Mouse (Mus musculus): Measurements from ENCODE around the gene Etfbkmt. TPM values are rescaled to one million over a fixed set of nuclear protein-coding genes. Genes with fewer than 3 reads are reported as not detected.
A peak's percentile ranks its signal among the peaks of the same experiment; 100 is the strongest.

Gene Etfbkmt
- polyA plus RNA-seq, 1 experiment: 16.1 TPM

DNA sequence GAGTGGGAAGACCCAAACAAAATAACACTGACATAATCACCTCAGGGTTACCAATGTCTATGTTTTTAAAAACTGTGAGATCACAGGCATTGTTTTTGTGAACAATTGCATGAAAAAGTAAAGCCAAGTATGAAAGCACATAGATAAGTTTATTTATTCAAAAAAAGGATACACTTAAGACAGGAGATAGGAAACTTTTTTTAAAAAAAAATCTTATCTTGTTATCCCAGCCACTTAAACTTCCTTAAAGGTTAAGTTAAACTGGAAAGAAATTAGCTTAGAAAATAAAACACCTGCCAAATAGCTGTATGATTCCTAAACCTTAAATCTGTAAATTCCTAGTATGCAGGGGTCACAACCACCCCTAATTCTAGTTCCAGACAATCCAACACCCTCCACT lies 40.7 kb upstream of the Etfbkmt start:
- no peak overlapping the region for H3K4me3 ChIP-seq (ENCODE audit: insufficient read depth, low read depth, low read length)
- H3K27me3 ChIP-seq (replicated peaks; ENCODE audit: control insufficient read depth, insufficient read depth, low read length): no peaks in the 10 kb centered on the region
- no peak for TF ChIP-seq POLR2A (IDR thresholded peaks at IDR 0.05; ENCODE audit: low read depth, low read length)
- no peak for TF ChIP-seq CTCF (conservative IDR thresholded peaks at IDR 0.05; ENCODE audit: insufficient read depth, insufficient read length, low read depth, low read length)

DNA sequence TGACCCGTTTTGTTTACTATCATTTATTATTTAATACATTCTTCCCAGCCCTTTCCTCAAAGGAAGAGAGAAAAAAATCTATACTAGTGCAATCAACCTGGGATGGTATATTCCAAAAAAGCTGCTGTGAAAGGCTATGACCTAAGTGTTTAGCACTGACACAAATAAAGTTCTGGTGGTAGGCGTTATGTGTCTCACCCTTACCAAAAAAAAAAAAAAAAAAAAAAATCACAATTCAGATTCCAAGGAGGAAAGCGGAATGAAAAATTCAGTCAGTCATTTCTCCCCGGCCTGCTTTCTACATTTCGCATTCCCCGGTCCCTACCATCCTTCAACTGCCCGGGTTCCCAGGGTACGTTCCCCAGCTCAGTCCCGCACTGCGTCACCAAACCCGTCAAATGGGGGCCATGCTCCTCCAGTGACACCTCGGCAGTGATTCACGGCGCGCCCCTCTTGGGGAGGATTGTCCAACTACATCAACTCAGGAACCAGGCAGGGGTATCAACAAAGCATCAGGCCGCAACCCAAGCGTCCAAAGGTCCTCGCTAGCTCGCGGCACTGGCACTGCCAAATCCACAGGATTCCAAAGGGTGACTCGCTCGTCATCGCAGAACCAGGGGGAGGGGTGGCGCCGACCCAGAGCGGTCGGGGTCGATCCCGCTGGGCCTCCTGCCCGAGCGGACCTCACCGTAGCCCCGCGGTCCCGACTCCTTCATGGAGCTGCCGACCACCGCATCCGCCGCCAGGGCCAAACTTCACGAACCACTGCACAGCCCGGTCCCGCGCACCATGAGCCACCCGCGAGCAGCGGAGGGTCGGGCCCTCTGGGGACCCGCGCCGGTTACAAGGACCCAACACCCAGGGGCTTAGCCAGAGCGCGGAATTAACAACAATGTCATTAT lies 39.2 kb upstream of the Etfbkmt start:
- peak overlapping the region; percentile 70 for H3K4me3 ChIP-seq (ENCODE audit: insufficient read depth, low read depth, low read length)
- WGBS: 2% methylated on average over 52 of the region's 52 CpGs
- peak overlapping the region; percentile 67 for H3K27ac ChIP-seq (ENCODE audit: insufficient read depth, low read depth, low read length)
- no peaks in the 10 kb centered on the region for H3K27me3 ChIP-seq (replicated peaks; ENCODE audit: control insufficient read depth, insufficient read depth, low read length)
- TF ChIP-seq POLR2A (IDR thresholded peaks at IDR 0.05; ENCODE audit: low read depth, low read length): no peak
- TF ChIP-seq CTCF (conservative IDR thresholded peaks at IDR 0.05; ENCODE audit: insufficient read depth, insufficient read length, low read depth, low read length): no peak
- DNase-seq: peak; percentile 92
- H3K4me1 ChIP-seq (ENCODE audit: control insufficient read depth, insufficient read depth, low read length): 0 out of 2 replicates have a peak, but pooled peaks cover under 1% of the 10 kb centered on the region
- H3K36me3 ChIP-seq (ENCODE audit: control insufficient read depth, insufficient read depth, low read length): no peaks in the 10 kb centered on the region

More for the DNA sequence above, 40.7 kb upstream of the Etfbkmt start:
- Histone ChIP-seq H3K27ac (ENCODE audit: insufficient read depth, low read depth, low read length) (no peak overlapping the region), H3K36me3 (ENCODE audit: control insufficient read depth, insufficient read depth, low read length) (no peaks in the 10 kb centered on the region), H3K4me1 (ENCODE audit: control insufficient read depth, insufficient read depth, low read length) (peaks cover 3% of the 10 kb centered on the region; the same call in 1 of the 2 replicates)
- DNase-seq: no peak

DNA sequence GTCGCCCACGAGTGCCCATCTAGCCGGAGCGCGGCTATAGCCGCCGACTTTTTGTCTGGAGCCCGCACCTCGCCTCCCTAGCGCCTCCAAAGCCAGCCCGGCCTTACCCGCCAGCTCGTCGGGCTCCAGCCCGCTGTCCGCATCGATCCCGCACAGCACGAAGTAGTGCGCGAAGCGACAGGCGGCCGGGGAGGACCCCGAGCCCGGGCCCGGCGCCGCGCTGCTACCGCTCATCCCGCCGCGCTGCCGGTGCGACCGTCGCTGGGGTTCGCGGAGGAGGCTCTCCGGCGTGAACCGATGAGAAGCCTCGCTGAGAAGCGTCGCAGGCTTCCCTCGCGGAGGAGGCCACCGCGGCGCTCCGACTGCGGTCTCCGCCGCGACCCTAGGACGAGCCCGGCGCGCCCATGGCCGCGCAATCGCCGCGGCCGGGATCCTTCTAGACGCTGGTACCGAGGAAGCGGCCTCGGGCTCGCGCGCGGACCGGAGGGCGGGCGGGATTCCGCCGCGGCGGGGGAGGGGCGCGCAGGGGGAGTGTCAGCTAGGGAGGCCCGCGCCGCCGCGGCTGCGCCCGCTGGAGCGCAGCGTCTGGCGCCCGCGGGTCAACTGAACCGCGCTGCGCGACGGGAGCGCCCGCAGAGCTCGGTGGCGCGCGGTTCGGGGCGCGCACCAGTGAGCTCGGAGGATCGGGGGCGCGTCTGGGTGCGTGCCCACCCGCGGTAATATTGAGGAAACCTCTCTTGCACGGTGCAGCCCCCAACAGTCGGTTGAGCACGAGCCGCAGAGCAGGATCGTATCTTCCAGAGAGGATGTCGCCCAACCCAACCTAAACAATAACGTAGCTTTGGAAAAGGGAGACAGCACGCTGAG lies 38.3 kb upstream of the Etfbkmt start, which contains the start of gene Dennd5b:
TSS of gene Dennd5b (minus strand) at position 605 of the 867 bp plus-strand sequence.
- WGBS: under 1% methylated on average over 124 of the region's 124 CpGs
- no peaks in the 10 kb centered on the region for H3K27me3 ChIP-seq (replicated peaks; ENCODE audit: control insufficient read depth, insufficient read depth, low read length)
- TF ChIP-seq CTCF (conservative IDR thresholded peaks at IDR 0.05; ENCODE audit: insufficient read depth, insufficient read length, low read depth, low read length) (no peak), POLR2A (IDR thresholded peaks at IDR 0.05; ENCODE audit: low read depth, low read length) (no peak)
- peak; percentile 91 for DNase-seq
- no peaks in the 10 kb centered on the region for H3K4me1 ChIP-seq (ENCODE audit: control insufficient read depth, insufficient read depth, low read length)
- no peaks in the 10 kb centered on the region for H3K36me3 ChIP-seq (ENCODE audit: control insufficient read depth, insufficient read depth, low read length)
- H3K4me3 ChIP-seq (ENCODE audit: insufficient read depth, low read depth, low read length): peak within 1 kb of the TSS; percentile 70
- H3K27ac ChIP-seq (ENCODE audit: insufficient read depth, low read depth, low read length): peak within 1 kb of the TSS; percentile 67

- no peaks in the 10 kb centered on the region for H3K4me1 ChIP-seq (ENCODE audit: control insufficient read depth, insufficient read depth, low read length)
- peak overlapping the region; percentile 64 for H3K27ac ChIP-seq (ENCODE audit: insufficient read depth, low read depth, low read length)
- H3K4me3 ChIP-seq (ENCODE audit: insufficient read depth, low read depth, low read length): peak overlapping the region; percentile 70
- TF ChIP-seq POLR2A (IDR thresholded peaks at IDR 0.05; ENCODE audit: low read depth, low read length): no peak
- no peak for TF ChIP-seq CTCF (conservative IDR thresholded peaks at IDR 0.05; ENCODE audit: insufficient read depth, insufficient read length, low read depth, low read length)
- H3K36me3 ChIP-seq (ENCODE audit: control insufficient read depth, insufficient read depth, low read length): no peaks in the 10 kb centered on the region
- no peak for DNase-seq
- WGBS: 19% methylated on average over 7 of the region's 7 CpGs
- no peaks in the 10 kb centered on the region for H3K27me3 ChIP-seq (replicated peaks; ENCODE audit: control insufficient read depth, insufficient read depth, low read length)
Measured at GRCm38 (mm10) chr6:149101943-149102243, 37.8 kb upstream of the Etfbkmt start.

- Histone ChIP-seq H3K4me3 (ENCODE audit: insufficient read depth, low read depth, low read length) (no peak overlapping the region), H3K36me3 (ENCODE audit: control insufficient read depth, insufficient read depth, low read length) (no peaks in the 10 kb centered on the region), H3K27ac (ENCODE audit: insufficient read depth, low read depth, low read length) (no peak overlapping the region), H3K27me3 (replicated peaks; ENCODE audit: control insufficient read depth, insufficient read depth, low read length) (no peaks in the 10 kb centered on the region), H3K4me1 (ENCODE audit: control insufficient read depth, insufficient read depth, low read length) (no peaks in the 10 kb centered on the region)
- TF ChIP-seq POLR2A (IDR thresholded peaks at IDR 0.05; ENCODE audit: low read depth, low read length): no peak
- no peak for TF ChIP-seq CTCF (conservative IDR thresholded peaks at IDR 0.05; ENCODE audit: insufficient read depth, insufficient read length, low read depth, low read length)
- no peak for DNase-seq
- WGBS: 92% methylated on average over 1 of the region's 1 CpGs
Measured at GRCm38 (mm10) chr6:149103451-149103850, 36.2 kb upstream of the Etfbkmt start.

DNA sequence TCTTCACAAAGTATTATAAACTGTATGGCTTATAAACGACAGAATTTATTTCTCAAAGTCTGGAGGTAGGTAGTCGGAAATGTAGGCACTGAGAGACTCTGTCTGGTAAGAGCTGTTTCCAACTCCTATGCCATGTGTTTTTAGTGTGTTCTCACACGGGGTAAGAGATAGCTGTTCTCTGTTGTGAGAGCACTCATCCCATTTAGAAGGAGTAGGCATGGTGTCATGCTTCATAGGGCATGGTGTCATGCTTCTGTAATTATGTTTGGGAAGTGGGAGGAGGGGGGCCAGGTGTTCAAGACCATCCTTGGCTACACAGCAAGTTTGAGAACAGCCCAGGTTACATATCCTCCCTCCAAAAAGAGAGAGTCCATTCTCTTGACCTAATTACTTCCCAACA lies 32.0 kb upstream of the Etfbkmt start:
- H3K36me3 ChIP-seq (ENCODE audit: control insufficient read depth, insufficient read depth, low read length): no peaks in the 10 kb centered on the region
- no peak overlapping the region for H3K4me3 ChIP-seq (ENCODE audit: insufficient read depth, low read depth, low read length)
- DNase-seq: no peak
- TF ChIP-seq POLR2A (IDR thresholded peaks at IDR 0.05; ENCODE audit: low read depth, low read length): no peak
- no peak for TF ChIP-seq CTCF (conservative IDR thresholded peaks at IDR 0.05; ENCODE audit: insufficient read depth, insufficient read length, low read depth, low read length)
- no peak overlapping the region for H3K27ac ChIP-seq (ENCODE audit: insufficient read depth, low read depth, low read length)
- H3K27me3 ChIP-seq (replicated peaks; ENCODE audit: control insufficient read depth, insufficient read depth, low read length): no peaks in the 10 kb centered on the region
- 64% methylated on average over 3 of the region's 3 CpGs for WGBS
- H3K4me1 ChIP-seq (ENCODE audit: control insufficient read depth, insufficient read depth, low read length): no peaks in the 10 kb centered on the region

GRCm38 (mm10) chr6:149108909-149109308 lies 30.7 kb upstream of the Etfbkmt start:
- no peak for DNase-seq
- H3K4me3 ChIP-seq (ENCODE audit: insufficient read depth, low read depth, low read length): no peak overlapping the region
- H3K36me3 ChIP-seq (ENCODE audit: control insufficient read depth, insufficient read depth, low read length): no peaks in the 10 kb centered on the region
- H3K27ac ChIP-seq (ENCODE audit: insufficient read depth, low read depth, low read length): no peak overlapping the region
- H3K27me3 ChIP-seq (replicated peaks; ENCODE audit: control insufficient read depth, insufficient read depth, low read length): no peaks in the 10 kb centered on the region
- H3K4me1 ChIP-seq (ENCODE audit: control insufficient read depth, insufficient read depth, low read length): no peaks in the 10 kb centered on the region
- 88% methylated on average over 2 of the region's 2 CpGs for WGBS
- TF ChIP-seq CTCF (conservative IDR thresholded peaks at IDR 0.05; ENCODE audit: insufficient read depth, insufficient read length, low read depth, low read length) (no peak), POLR2A (IDR thresholded peaks at IDR 0.05; ENCODE audit: low read depth, low read length) (no peak)

Data from kidney, adult 2 months (tissue).